Mouse (Mus musculus) forebrain, embryonic 13.5 days (tissue): ENCODE measurements at regions not wholly inside any gene's neighbourhood (a gene's known extent, or its start where the extent isn't known, plus 50 kb on each side); places are given as distances from the start of the nearest gene placed in this dataset.

Source experiments
- ATAC-seq: fragments of 200-750 bp; cut with Nextera tagmentation; 2 replicates; pipeline ENCODE4 v1.8.0; 2017
- H3K27ac ChIP-seq: fragments of 300-500 bp; sonication (generic); 2 replicates; pipeline ENCODE4 v1.5.1; 2015; ENCODE audit warnings: inconsistent platforms, mild to moderate bottlenecking, moderate library complexity
- H3K27me3 ChIP-seq: fragments of 300-500 bp; sonication (generic); 2 replicates; pipeline ENCODE4 v1.6.1; 2015; ENCODE audit warnings: mild to moderate bottlenecking, inconsistent platforms
- H3K36me3 ChIP-seq: fragments of 300-500 bp; sonication (generic); 2 replicates; pipeline ENCODE4 v1.6.1; 2015; ENCODE audit warnings: mild to moderate bottlenecking, inconsistent platforms; ENCODE audit not compliant: poor library complexity, severe bottlenecking
- H3K4me1 ChIP-seq: fragments of 300-500 bp; sonication (generic); 2 replicates; pipeline ENCODE4 v1.6.1; 2015; ENCODE audit warnings: inconsistent platforms
- H3K4me2 ChIP-seq: fragments of 300-500 bp; sonication (generic); 2 replicates; pipeline ENCODE4 v1.6.1; 2015; ENCODE audit warnings: inconsistent platforms, mild to moderate bottlenecking, moderate library complexity
- H3K4me3 ChIP-seq: fragments of 300-500 bp; sonication (generic); 2 replicates; pipeline ENCODE4 v1.5.1; 2015; ENCODE audit warnings: mild to moderate bottlenecking, inconsistent platforms
- H3K9ac ChIP-seq: fragments of 300-500 bp; sonication (generic); 2 replicates; pipeline ENCODE4 v1.6.1; 2015; ENCODE audit warnings: mild to moderate bottlenecking, inconsistent platforms
- H3K9me3 ChIP-seq: fragments of 300-500 bp; sonication (generic); replicated peaks from 2 replicates; pipeline ENCODE4 v1.6.1; 2016; ENCODE audit warnings: inconsistent platforms
- WGBS: fragments of 180-500 bp; shearing (Covaris S2); methylation state at CpG from one replicate; pipeline ENCODE4 v1.1.7; 2015; 5-methylcytosine and 5-hydroxymethylcytosine counted together

DNA sequence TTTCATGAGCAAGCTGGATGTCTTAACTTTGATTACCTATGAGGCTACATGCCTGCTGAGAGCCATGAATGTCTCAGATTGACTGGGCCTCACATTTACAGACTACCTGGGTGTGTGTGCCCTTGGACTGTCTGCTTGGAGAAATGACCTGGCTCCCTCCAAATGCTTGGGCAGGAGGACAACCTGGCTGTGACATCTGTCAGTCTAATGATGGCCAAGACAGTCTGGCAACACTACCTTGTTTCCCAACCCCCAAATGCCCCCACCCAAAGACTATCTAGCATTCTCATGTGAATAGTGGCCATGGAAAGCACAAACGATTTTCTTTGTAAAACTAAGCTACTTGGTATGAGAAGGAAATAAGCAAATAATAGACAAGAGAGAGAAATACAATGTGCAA lies 107.2 kb upstream of the Peli2 start:
- Histone ChIP-seq H3K27me3 (no peaks in the 10 kb centered on the region), H3K27ac (no peak overlapping the region), H3K9ac (no peak overlapping the region), H3K4me3 (no peak overlapping the region), H3K4me2 (no peak overlapping the region), H3K4me1 (peaks cover 11% of the 10 kb centered on the region), H3K9me3 (peaks cover 6% of the 10 kb centered on the region; the same call in 1 of the 2 replicates), H3K36me3 (no peaks in the 10 kb centered on the region)
- ATAC-seq: no peak
- WGBS: 85% methylated on average over 1 of the region's 1 CpGs

DNA sequence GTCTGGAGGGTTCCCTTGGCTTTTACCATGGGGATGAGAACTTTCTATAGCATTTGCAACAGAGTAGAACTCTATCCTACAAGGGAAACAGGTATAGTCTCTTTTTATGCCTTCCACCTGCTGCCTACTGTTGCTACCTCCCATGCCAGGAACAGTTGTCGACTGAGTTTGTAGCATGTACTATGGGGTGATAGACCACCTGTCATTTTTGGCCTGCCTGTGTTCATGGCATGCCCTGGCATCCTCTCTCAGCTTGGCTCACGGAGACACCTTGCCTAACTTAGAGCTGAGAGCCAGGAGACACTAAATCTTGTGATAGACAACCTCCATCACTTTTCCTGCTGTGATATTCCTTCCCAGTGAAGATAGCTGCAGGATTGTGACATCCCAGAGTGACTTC lies 105.8 kb upstream of the Peli2 start:
- Histone ChIP-seq H3K9ac (no peak overlapping the region), H3K27me3 (no peaks in the 10 kb centered on the region)
- 85% methylated on average over 2 of the region's 2 CpGs for WGBS

GRCm38 (mm10) chr14:48017971-48018370 lies 102.7 kb upstream of the Peli2 start:
- 87% methylated on average over 6 of the region's 6 CpGs for WGBS
- H3K27me3 ChIP-seq: no peaks in the 10 kb centered on the region
- peaks cover under 1% of the 10 kb centered on the region for H3K4me1 ChIP-seq
- no peaks in the 10 kb centered on the region for H3K36me3 ChIP-seq
- no peak overlapping the region for H3K9ac ChIP-seq
- no peak overlapping the region for H3K4me2 ChIP-seq
- ATAC-seq: no peak
- no peaks in the 10 kb centered on the region for H3K9me3 ChIP-seq
- no peak overlapping the region for H3K27ac ChIP-seq
- no peak overlapping the region for H3K4me3 ChIP-seq

More for the DNA sequence above, 105.8 kb upstream of the Peli2 start:
- Histone ChIP-seq H3K4me2 (no peak overlapping the region), H3K4me3 (no peak overlapping the region), H3K4me1 (peaks cover 11% of the 10 kb centered on the region), H3K36me3 (no peaks in the 10 kb centered on the region), H3K27ac (no peak overlapping the region), H3K9me3 (peaks cover 6% of the 10 kb centered on the region; the same call in 1 of the 2 replicates)
- no peak for ATAC-seq

GRCm38 (mm10) chr14:48019331-48019730 lies 101.3 kb upstream of the Peli2 start:
- Histone ChIP-seq H3K27ac (no peak overlapping the region), H3K9me3 (no peaks in the 10 kb centered on the region), H3K36me3 (no peaks in the 10 kb centered on the region), H3K9ac (no peak overlapping the region), H3K4me3 (no peak overlapping the region), H3K27me3 (no peaks in the 10 kb centered on the region), H3K4me2 (no peak overlapping the region), H3K4me1 (no peaks in the 10 kb centered on the region)
- WGBS: 83% methylated on average over 5 of the region's 5 CpGs
- ATAC-seq: no peak

DNA sequence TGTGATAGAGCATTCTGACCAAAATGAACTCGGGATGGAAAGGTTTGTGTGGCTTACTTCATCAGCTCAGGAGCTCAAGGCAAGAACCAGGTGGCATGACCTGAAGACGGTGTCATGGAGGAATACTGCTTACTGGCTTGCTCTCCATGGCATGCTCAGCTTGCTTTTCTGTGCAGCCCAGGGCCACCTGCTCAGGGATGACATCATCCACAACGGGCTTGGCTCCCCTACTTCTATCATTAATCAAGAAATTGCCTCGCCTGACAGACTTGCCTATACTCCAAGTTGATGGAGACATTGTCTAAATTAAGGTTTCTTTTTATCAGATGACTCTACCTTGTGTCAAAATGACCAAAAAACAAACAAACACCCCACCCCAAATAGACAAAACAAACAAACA lies 98.4 kb upstream of the Peli2 start:
- Histone ChIP-seq H3K27ac (no peak overlapping the region), H3K4me1 (no peaks in the 10 kb centered on the region), H3K27me3 (no peaks in the 10 kb centered on the region), H3K4me3 (no peak overlapping the region), H3K9ac (no peak overlapping the region), H3K9me3 (no peaks in the 10 kb centered on the region), H3K36me3 (no peaks in the 10 kb centered on the region), H3K4me2 (no peak overlapping the region)
- 80% methylated on average over 4 of the region's 4 CpGs for WGBS
- ATAC-seq: no peak

DNA sequence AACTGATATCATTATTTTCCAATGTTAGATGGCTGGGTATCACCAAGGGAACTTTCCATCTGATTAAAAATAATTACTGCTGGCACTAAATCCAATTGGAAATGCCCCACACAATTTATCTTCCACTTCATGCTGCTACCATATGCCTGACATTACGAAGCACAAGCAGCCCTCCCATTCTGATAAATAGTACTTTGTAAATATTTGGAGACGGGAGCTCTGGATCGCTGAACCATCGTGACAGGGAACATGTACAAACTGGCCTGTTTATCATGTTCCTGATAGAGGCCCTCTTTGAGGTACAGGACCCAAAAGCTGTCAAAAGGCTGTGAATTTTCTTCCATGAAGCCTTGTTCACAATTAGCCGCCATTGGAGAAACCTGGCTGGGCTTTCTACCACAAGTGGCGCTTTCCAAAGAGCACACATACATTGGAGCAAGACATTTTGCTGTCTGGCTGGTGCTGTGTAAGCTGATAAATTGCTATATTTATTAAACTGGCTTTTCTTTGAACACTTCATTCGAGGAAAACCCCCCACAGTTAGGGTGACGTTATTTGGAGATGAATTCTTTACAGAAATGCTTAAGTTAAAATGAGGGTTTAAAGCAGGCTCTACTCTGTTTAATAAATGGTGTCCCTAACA lies 96.5 kb upstream of the Peli2 start:
- no peak for ATAC-seq
- H3K27ac ChIP-seq: no peak overlapping the region
- H3K36me3 ChIP-seq: no peaks in the 10 kb centered on the region
- no peaks in the 10 kb centered on the region for H3K9me3 ChIP-seq
- H3K4me3 ChIP-seq: no peak overlapping the region
- H3K4me2 ChIP-seq: no peak overlapping the region
- no peaks in the 10 kb centered on the region for H3K27me3 ChIP-seq
- no peak overlapping the region for H3K9ac ChIP-seq
- 83% methylated on average over 8 of the region's 8 CpGs for WGBS
- no peaks in the 10 kb centered on the region for H3K4me1 ChIP-seq

- 44% methylated on average over 4 of the region's 4 CpGs for WGBS
- H3K36me3 ChIP-seq: no peaks in the 10 kb centered on the region
- H3K9me3 ChIP-seq: no peaks in the 10 kb centered on the region
- no peak overlapping the region for H3K4me2 ChIP-seq
- H3K9ac ChIP-seq: no peak overlapping the region
- no peak overlapping the region for H3K4me3 ChIP-seq
- H3K27me3 ChIP-seq: no peaks in the 10 kb centered on the region
- H3K27ac ChIP-seq: no peak overlapping the region
- peaks cover 11% of the 10 kb centered on the region; the same call in 1 of the 2 replicates for H3K4me1 ChIP-seq
- no peak for ATAC-seq
Observed at GRCm38 (mm10) chr14:48039286-48039790, 81.3 kb upstream of the Peli2 start.

- H3K4me3 ChIP-seq: no peak overlapping the region
- no peaks in the 10 kb centered on the region for H3K9me3 ChIP-seq
- no peaks in the 10 kb centered on the region for H3K36me3 ChIP-seq
- H3K27ac ChIP-seq: no peak overlapping the region
- H3K4me1 ChIP-seq: no peaks in the 10 kb centered on the region
- no peak overlapping the region for H3K9ac ChIP-seq
- no peak overlapping the region for H3K4me2 ChIP-seq
- no peaks in the 10 kb centered on the region for H3K27me3 ChIP-seq
- no peak for ATAC-seq
- WGBS: 90% methylated on average over 9 of the region's 9 CpGs
Observed at GRCm38 (mm10) chr14:48046094-48046493, 74.5 kb upstream of the Peli2 start.

DNA sequence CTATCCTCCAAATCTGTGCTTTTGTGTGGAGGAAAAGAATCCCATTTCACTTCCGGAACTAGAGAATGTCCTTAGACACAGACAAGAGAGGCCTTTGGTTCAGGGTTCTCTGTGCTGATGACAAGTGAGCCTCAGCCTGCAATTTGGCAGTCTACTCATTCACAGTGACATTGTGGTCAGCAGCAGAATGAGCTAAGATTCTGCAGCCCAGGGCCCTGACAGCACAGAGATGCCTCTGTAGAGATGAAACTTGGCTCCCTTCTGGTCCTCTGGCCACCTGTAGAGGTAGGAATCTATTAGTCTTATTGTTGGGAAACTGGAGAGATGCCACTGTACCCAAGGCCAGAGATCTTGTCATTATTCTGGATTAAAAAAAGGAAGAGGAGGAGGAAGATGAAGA lies 73.8 kb upstream of the Peli2 start:
- Histone ChIP-seq H3K27ac (no peak overlapping the region), H3K9ac (no peak overlapping the region), H3K27me3 (no peaks in the 10 kb centered on the region), H3K4me2 (no peak overlapping the region), H3K36me3 (no peaks in the 10 kb centered on the region), H3K4me3 (no peak overlapping the region), H3K4me1 (0 out of 2 replicates have a peak, but pooled peaks cover 2% of the 10 kb centered on the region), H3K9me3 (no peaks in the 10 kb centered on the region)
- no peak for ATAC-seq
- WGBS: 77% methylated on average over 1 of the region's 1 CpGs

DNA sequence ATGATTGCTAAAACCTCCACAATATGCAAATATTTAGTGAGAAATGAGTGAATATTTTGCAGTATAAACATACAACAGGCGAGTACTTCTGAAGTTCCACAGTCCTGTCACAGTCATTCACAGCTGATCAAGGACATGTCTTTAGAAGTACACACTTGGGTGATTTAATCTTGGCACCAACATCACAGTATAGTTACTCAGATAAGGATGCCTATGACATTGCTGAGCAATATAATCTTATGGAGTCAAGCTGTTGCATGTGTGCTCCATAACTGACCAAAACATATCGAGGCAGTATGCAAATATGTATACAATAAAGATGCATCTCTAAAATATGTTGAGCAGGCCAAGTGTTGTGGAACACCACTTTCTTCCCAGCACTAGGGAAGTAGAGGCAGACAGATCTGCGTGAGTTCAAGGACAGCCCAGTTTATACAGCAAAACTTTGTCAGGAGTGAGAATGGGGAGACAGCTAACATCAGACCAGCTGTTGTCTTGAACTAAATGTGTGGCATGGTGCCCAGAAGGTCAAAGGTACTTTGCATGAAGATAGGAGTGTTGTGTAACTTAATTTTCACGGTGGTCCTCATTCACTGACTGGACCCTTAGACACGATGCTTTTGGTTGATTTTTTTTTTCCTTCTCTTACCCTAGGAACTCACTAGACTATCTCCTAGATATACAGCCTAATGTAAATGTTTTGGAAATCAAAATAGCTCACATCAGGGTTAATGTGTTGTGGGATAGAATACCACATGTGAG lies 70.7 kb upstream of the Peli2 start:
- no peak for ATAC-seq
- H3K9ac ChIP-seq: no peak overlapping the region
- no peak overlapping the region for H3K27ac ChIP-seq
- H3K4me1 ChIP-seq: 0 out of 2 replicates have a peak, but pooled peaks cover 4% of the 10 kb centered on the region
- H3K36me3 ChIP-seq: no peaks in the 10 kb centered on the region
- H3K4me3 ChIP-seq: no peak overlapping the region
- H3K9me3 ChIP-seq: 0 out of 2 replicates have a peak, but pooled peaks cover 3% of the 10 kb centered on the region
- no peak overlapping the region for H3K4me2 ChIP-seq
- H3K27me3 ChIP-seq: no peaks in the 10 kb centered on the region
- WGBS: 82% methylated on average over 5 of the region's 5 CpGs

- no peaks in the 10 kb centered on the region for H3K27me3 ChIP-seq
- no peaks in the 10 kb centered on the region for H3K36me3 ChIP-seq
- H3K9ac ChIP-seq: no peak overlapping the region
- H3K4me2 ChIP-seq: no peak overlapping the region
- 0 out of 2 replicates have a peak, but pooled peaks cover 3% of the 10 kb centered on the region for H3K9me3 ChIP-seq
- ATAC-seq: no peak
- no peak overlapping the region for H3K4me3 ChIP-seq
- 92% methylated on average over 2 of the region's 2 CpGs for WGBS
- H3K27ac ChIP-seq: no peak overlapping the region
- 0 out of 2 replicates have a peak, but pooled peaks cover 4% of the 10 kb centered on the region for H3K4me1 ChIP-seq
Observed at GRCm38 (mm10) chr14:48050460-48050760, 70.2 kb upstream of the Peli2 start.

DNA sequence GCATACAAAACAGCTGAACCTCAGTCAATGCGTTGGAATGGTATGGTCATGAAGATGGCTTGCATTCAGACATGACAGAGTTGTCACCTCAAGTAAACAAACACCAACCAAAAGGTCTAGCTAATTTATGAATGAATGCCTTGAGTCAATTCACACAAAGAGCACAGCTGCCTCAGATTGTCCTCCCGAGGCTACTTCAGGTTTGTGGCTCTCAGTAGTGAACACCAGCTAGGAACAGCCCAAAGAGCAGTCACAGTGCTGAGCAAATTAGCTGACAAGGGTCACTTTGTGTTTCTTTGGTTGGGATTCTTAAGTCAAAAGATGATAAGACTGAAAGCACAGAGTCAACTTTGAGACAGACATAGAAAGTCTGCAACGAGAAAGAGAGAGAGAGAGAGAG lies 68.7 kb upstream of the Peli2 start:
- ATAC-seq: peak; percentile 45; the same call in 1 of the 2 replicates
- Histone ChIP-seq H3K4me2 (no peak overlapping the region), H3K4me3 (no peak overlapping the region), H3K9ac (no peak overlapping the region), H3K27me3 (no peaks in the 10 kb centered on the region), H3K27ac (peak overlapping the region; percentile 65; the same call in 1 of the 2 replicates), H3K9me3 (0 out of 2 replicates have a peak, but pooled peaks cover 3% of the 10 kb centered on the region), H3K4me1 (0 out of 2 replicates have a peak, but pooled peaks cover 4% of the 10 kb centered on the region), H3K36me3 (no peaks in the 10 kb centered on the region)
- 43% methylated on average over 3 of the region's 3 CpGs for WGBS
